Mouse (Mus musculus) stomach, postnatal 0 days (tissue): ENCODE data around the gene Hoxa13. TPM values are rescaled to one million over a fixed set of nuclear protein-coding genes. Genes with fewer than 3 reads are reported as not detected.

Source experiments
- ATAC-seq: fragments of 200-750 bp; cut with Nextera tagmentation; 2 replicates; pipeline ENCODE4 v1.8.0; 2017; ENCODE audit not compliant: low FRiP score, low TSS enrichment
- DNase-seq: peaks from one replicate; pipeline ENCODE4 v3.0.0-alpha.2; 2016; ENCODE audit warnings: low spot score
- H3K27ac ChIP-seq: fragments of 300-500 bp; sonication (generic); replicated peaks from 2 replicates; pipeline ENCODE4 v1.5.1; 2014; ENCODE audit warnings: mild to moderate bottlenecking, control low read depth
- H3K27me3 ChIP-seq: fragments of 300-500 bp; sonication (generic); 2 replicates; pipeline ENCODE4 v1.6.1; 2014; ENCODE audit warnings: low read length; ENCODE audit not compliant: control insufficient read depth, insufficient read depth
- H3K36me3 ChIP-seq: fragments of 300-500 bp; sonication (generic); 2 replicates; pipeline ENCODE4 v1.6.1; 2014; ENCODE audit warnings: low read length, mixed read lengths; ENCODE audit not compliant: control insufficient read depth, insufficient read depth
- H3K4me1 ChIP-seq: fragments of 300-500 bp; sonication (generic); replicated peaks from 2 replicates; pipeline ENCODE4 v1.6.1; 2014; ENCODE audit warnings: antibody characterized with exemption; ENCODE audit not compliant: control insufficient read depth, insufficient read depth
- H3K4me2 ChIP-seq: fragments of 300-500 bp; sonication (generic); replicated peaks from 2 replicates; pipeline ENCODE4 v1.6.1; 2014; ENCODE audit warnings: low read depth, mild to moderate bottlenecking, control low read depth, moderate library complexity
- H3K4me3 ChIP-seq: fragments of 300-500 bp; sonication (generic); 2 replicates; pipeline ENCODE4 v1.5.1; 2014; ENCODE audit warnings: low read depth, low read length, control low read depth
- H3K9ac ChIP-seq: fragments of 300-500 bp; sonication (generic); 2 replicates; pipeline ENCODE4 v1.6.1; 2014; ENCODE audit warnings: mild to moderate bottlenecking, low read length, control low read depth, mixed read lengths
- H3K9me3 ChIP-seq: fragments of 300-500 bp; sonication (generic); 2 replicates; pipeline ENCODE4 v1.6.1; 2016; ENCODE audit warnings: low read length; ENCODE audit not compliant: control insufficient read depth
- CTCF ChIP-seq: IDR thresholded peaks from 2 replicates; pipeline ENCODE4 v1.5.1; 2016; ENCODE audit warnings: antibody characterized with exemption, low read depth, mild to moderate bottlenecking, moderate library complexity
- EP300 ChIP-seq: optimal IDR thresholded peaks from 2 replicates; pipeline ENCODE3; 2016; ENCODE audit warnings: antibody characterized with exemption
- WGBS: fragments of 180-500 bp; shearing (Covaris S2); extraction: QIAGEN DNeasy Blood & Tissue Kit; methylation state at CpG from one replicate; pipeline ENCODE4 v1.1.7; 2014; 5-methylcytosine and 5-hydroxymethylcytosine counted together
- polyA plus RNA-seq: library from polyadenylated mRNA; unstranded; fragments of >200 nt; fragmentation: Nextera tagmentation; extraction: Ambion mirVana; gene quantifications from 2 replicates; pipeline ENCODE4 v1.2.1, GENCODE M21; 2015

Hoxa13 gene
- polyA plus RNA-seq, 1 experiment from 2014 or later: not detected

- Histone ChIP-seq H3K36me3 (no peaks in the 10 kb centered on the region), H3K9me3 (no peaks in the 10 kb centered on the region), H3K27ac (no peak overlapping the region), H3K9ac (no peak overlapping the region), H3K4me3 (no peak overlapping the region), H3K4me2 (no peak overlapping the region), H3K4me1 (no peaks in the 10 kb centered on the region), H3K27me3 (peaks cover 55% of the 10 kb centered on the region)
- TF ChIP-seq EP300 (no peak), CTCF (no peak)
- no peak for DNase-seq
- ATAC-seq: no peak
- WGBS: 20% methylated on average over 6 of the region's 6 CpGs
Measured at GRCm38 (mm10) chr6:52235866-52236265, 24.8 kb downstream of the Hoxa13 start.

- H3K27me3 ChIP-seq: peaks cover 54% of the 10 kb centered on the region
- H3K4me2 ChIP-seq: no peak overlapping the region
Measured at GRCm38 (mm10) chr6:52235267-52235666, 25.4 kb downstream of the Hoxa13 start.

GRCm38 (mm10) chr6:52234428-52235140, 26.1 kb downstream of the Hoxa13 start:
- no peak overlapping the region for H3K4me2 ChIP-seq

More at GRCm38 (mm10) chr6:52235267-52235666, 25.4 kb downstream of the Hoxa13 start:
- H3K27ac ChIP-seq: no peak overlapping the region
- H3K36me3 ChIP-seq: no peaks in the 10 kb centered on the region
- ATAC-seq (no peak), DNase-seq (no peak)
- 32% methylated on average over 9 of the region's 9 CpGs for WGBS
- no peak for TF ChIP-seq EP300
- no peak for TF ChIP-seq CTCF
- no peak overlapping the region for H3K4me3 ChIP-seq
- H3K9ac ChIP-seq: no peak overlapping the region
- no peaks in the 10 kb centered on the region for H3K9me3 ChIP-seq
- H3K4me1 ChIP-seq: no peaks in the 10 kb centered on the region

GRCm38 (mm10) chr6:52233546-52234427, 26.9 kb downstream of the Hoxa13 start:
- Histone ChIP-seq H3K9ac (no peak overlapping the region), H3K4me1 (no peaks in the 10 kb centered on the region), H3K9me3 (no peaks in the 10 kb centered on the region), H3K27ac (no peak overlapping the region), H3K4me2 (no peak overlapping the region), H3K36me3 (no peaks in the 10 kb centered on the region), H3K4me3 (no peak overlapping the region), H3K27me3 (peaks cover 50% of the 10 kb centered on the region)
- DNase-seq (no peak), ATAC-seq (peak; percentile 35)
- no peak for TF ChIP-seq EP300
- no peak for TF ChIP-seq CTCF
- under 1% methylated on average over 70 of the region's 70 CpGs for WGBS

More at GRCm38 (mm10) chr6:52234428-52235140, 26.1 kb downstream of the Hoxa13 start:
- Histone ChIP-seq H3K9ac (no peak overlapping the region), H3K27me3 (peaks cover 51% of the 10 kb centered on the region), H3K27ac (no peak overlapping the region), H3K36me3 (no peaks in the 10 kb centered on the region), H3K9me3 (no peaks in the 10 kb centered on the region), H3K4me3 (no peak overlapping the region), H3K4me1 (no peaks in the 10 kb centered on the region)
- ATAC-seq (no peak), DNase-seq (no peak)
- WGBS: 2% methylated on average over 55 of the region's 68 CpGs
- no peak for TF ChIP-seq CTCF
- no peak for TF ChIP-seq EP300

- H3K27me3 ChIP-seq: peaks cover 54% of the 10 kb centered on the region
Measured at GRCm38 (mm10) chr6:52232984-52233545, 27.6 kb downstream of the Hoxa13 start.

More at GRCm38 (mm10) chr6:52232984-52233545, 27.6 kb downstream of the Hoxa13 start:
- Histone ChIP-seq H3K4me1 (no peaks in the 10 kb centered on the region), H3K9me3 (no peaks in the 10 kb centered on the region), H3K27ac (no peak overlapping the region), H3K4me2 (no peak overlapping the region), H3K9ac (no peak overlapping the region), H3K4me3 (no peak overlapping the region; the same call in 1 of the 2 replicates), H3K36me3 (no peaks in the 10 kb centered on the region)
- DNase-seq (no peak), ATAC-seq (no peak)
- WGBS: 3% methylated on average over 23 of the region's 23 CpGs
- no peak for TF ChIP-seq EP300
- no peak for TF ChIP-seq CTCF
